Mouse (Mus musculus): Measurements from ENCODE around the gene Rnf166.

Rnf166 gene

DNA sequence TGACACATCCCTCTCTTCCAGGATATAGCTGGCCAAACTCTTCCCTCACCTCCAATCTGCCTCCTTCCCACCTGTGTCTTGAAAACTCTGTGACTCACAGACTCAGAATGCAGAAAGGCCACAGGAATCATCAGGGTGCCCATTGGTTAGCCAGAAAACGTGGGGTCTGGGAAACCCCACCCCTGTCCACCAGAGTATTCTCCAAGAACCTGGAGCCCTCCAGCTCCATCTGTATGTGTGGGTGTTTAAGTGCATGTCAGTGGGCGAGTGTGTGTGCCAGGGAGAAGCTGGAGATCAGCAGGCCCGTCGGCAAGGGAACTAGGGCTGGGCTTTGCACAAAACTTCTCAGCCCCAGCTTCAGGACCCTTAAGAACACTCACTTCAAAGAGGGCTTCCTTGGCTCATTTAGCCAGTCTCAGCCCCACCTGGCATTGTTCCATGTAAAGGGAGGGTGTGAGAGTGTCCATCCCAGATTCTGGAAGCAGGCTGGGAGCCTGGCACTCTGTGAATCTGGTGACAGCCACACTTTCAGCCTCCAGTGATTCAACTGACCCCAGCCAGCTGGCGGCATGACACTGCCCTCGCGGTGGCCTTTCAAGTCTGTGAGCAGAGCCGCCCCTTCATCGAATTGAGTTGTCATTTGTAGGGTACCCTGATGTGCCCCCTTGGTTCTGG, 55.8 kb downstream of the Rnf166 start:
- intact Hi-C loops (cut with DNase I), result no loop called here

Small RNA genes within 50 kb of the gene (microRNA-seq; reads per million reads assigned to microRNA genes)
- gene Gm24366, result 0 reads per million in 2 experiments

All from adrenal gland (tissue).